Mouse (Mus musculus): ENCODE data around the gene Cdk6.

- no peak for TF ChIP-seq POLR2A (IDR thresholded peaks at IDR 0.05; ENCODE audit: insufficient read depth, low read depth, low read length)
- TF ChIP-seq CTCF (IDR thresholded peaks at IDR 0.05; ENCODE audit: insufficient read depth, low read depth, low read length): no peak
These were observed at the start of gene Cdk6 for GRCm38 (mm10) chr5:3341111-3341911.

Data from olfactory bulb, adult 2 months (tissue).